Mouse (Mus musculus): ENCODE data around the gene Rpsa. TPM values are rescaled to one million over a fixed set of nuclear protein-coding genes. Genes with fewer than 3 reads are reported as not detected.

The Rpsa gene
- 1,195 and 1,310 TPM in 2 replicates for polyA plus RNA-seq (2012; rRNA removed)

DNA sequence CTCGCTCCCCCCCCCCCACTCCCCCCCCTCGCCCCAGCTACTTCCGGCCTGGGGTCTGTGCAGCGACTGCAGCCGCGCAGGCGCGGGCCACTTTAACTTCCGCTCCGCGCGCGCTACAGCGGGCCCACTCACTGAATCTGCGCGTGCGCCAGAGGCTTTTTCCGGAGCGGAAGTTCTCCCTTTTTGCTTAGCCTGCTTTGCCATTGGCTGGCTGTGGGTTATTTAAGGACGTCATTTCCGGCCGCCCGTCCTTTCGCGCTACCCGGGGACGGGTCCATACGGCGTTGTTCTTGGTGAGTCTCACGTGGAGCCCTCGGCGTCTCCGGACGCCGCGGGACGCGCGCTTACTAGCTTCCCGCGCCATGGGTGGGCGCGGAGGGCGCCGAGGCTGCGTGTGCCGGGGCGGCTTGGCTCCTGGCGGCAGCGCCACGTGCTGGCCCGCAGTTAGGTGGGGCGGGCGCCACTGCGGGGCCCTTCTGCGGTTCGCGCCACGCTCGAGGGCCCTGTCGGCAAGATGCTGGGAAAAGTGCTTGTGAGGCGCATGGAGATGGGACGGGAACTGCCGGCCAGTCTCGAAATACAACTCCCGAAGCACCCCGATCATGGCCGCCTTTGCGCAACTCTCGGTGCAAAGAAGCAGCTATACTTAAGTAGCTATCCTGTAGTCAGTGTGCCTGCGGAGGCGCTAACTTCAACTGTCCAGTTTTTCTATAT, at the start of gene Rpsa:
Gene Rpsa (plus strand): TSS at position 152 of the 714 bp plus-strand sequence.
- Histone ChIP-seq H3K4me1 (ENCODE audit: control insufficient read depth, insufficient read depth, low read length) (no peaks in the 10 kb centered on the region; the same call in 1 of the 2 replicates), H3K4me3 (ENCODE audit: insufficient read depth, low read depth, low read length) (peak within 1 kb of the TSS; percentile 66), H3K36me3 (ENCODE audit: control insufficient read depth, insufficient read depth, low read length) (peaks cover 2% of the 10 kb centered on the region), H3K27ac (ENCODE audit: insufficient read depth, low read depth, low read length) (peak within 1 kb of the TSS; percentile 82), H3K27me3 (replicated peaks; ENCODE audit: control insufficient read depth, insufficient read depth, low read length) (no peaks in the 10 kb centered on the region)
- peak; percentile 98 for DNase-seq
- TF ChIP-seq POLR2A (IDR thresholded peaks at IDR 0.05; ENCODE audit: low read depth, low read length) (peak; percentile 86), CTCF (conservative IDR thresholded peaks at IDR 0.05; ENCODE audit: insufficient read depth, insufficient read length, low read depth, low read length) (no peak)
- WGBS: under 1% methylated on average over 71 of the region's 72 CpGs

- H3K4me1 ChIP-seq (ENCODE audit: control insufficient read depth, insufficient read depth, low read length): no peaks in the 10 kb centered on the region
- no peak for TF ChIP-seq CTCF (conservative IDR thresholded peaks at IDR 0.05; ENCODE audit: insufficient read depth, insufficient read length, low read depth, low read length)
- TF ChIP-seq POLR2A (IDR thresholded peaks at IDR 0.05; ENCODE audit: low read depth, low read length): no peak
- no peak overlapping the region for H3K27ac ChIP-seq (ENCODE audit: insufficient read depth, low read depth, low read length)
- H3K4me3 ChIP-seq (ENCODE audit: insufficient read depth, low read depth, low read length): no peak overlapping the region
- H3K36me3 ChIP-seq (ENCODE audit: control insufficient read depth, insufficient read depth, low read length): no peaks in the 10 kb centered on the region
- no peaks in the 10 kb centered on the region for H3K27me3 ChIP-seq (replicated peaks; ENCODE audit: control insufficient read depth, insufficient read depth, low read length)
- DNase-seq: no peak
- 79% methylated on average over 3 of the region's 3 CpGs for WGBS
Measured at GRCm38 (mm10) chr9:120078241-120078640, 49.2 kb upstream of the Rpsa start.

DNA sequence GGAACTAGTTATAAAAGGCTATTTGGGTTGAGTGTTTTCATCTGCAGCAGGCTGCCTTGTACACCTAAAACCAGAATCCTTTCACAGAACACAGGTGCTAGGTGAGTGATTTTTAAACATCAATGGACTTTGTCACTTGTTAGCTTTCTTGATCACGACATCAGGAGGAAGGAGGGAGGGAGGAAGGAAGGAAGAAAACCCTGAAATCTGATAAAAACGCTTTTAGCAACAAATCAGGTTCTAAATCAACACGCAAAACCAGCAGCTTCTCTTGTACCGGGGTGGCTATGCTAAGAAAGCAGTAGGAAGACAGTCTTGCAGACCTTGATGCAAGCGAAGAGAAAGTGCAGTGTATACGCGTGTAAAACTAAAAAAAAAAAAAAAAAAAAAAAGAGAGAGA, 47.6 kb upstream of the Rpsa start:
- no peak for DNase-seq
- no peak overlapping the region for H3K4me3 ChIP-seq (ENCODE audit: insufficient read depth, low read depth, low read length)
- 66% methylated on average over 7 of the region's 7 CpGs for WGBS
- H3K4me1 ChIP-seq (ENCODE audit: control insufficient read depth, insufficient read depth, low read length): no peaks in the 10 kb centered on the region
- no peak overlapping the region for H3K27ac ChIP-seq (ENCODE audit: insufficient read depth, low read depth, low read length)
- no peaks in the 10 kb centered on the region for H3K27me3 ChIP-seq (replicated peaks; ENCODE audit: control insufficient read depth, insufficient read depth, low read length)
- no peaks in the 10 kb centered on the region for H3K36me3 ChIP-seq (ENCODE audit: control insufficient read depth, insufficient read depth, low read length)
- TF ChIP-seq CTCF (conservative IDR thresholded peaks at IDR 0.05; ENCODE audit: insufficient read depth, insufficient read length, low read depth, low read length): no peak
- TF ChIP-seq POLR2A (IDR thresholded peaks at IDR 0.05; ENCODE audit: low read depth, low read length): no peak

DNA sequence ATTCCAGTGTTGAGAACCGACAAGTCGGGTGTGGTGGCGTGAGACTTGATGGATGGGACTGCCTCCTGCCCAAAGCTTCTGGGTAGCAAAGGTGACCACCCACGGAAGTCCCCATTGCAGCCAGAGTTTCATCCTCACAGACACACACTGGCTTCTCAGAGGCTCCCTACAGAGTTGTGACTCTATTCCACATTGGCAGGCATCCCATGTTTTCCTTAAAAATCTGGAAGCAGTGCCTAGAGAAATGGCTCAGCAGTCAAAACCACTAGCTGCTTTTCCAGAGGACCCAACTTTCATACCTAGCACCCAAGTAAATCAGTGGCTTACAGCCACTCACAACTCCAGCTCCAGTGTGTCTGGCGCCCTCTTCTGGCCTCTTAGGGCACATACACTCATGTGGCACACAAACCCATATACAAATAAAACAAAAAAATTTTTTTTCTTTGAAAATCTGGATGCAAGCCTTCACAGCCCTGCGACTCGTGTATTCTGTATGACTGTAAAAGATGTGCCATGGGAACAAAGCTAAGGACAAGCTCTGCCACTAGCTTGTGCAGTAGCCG, 46.9 kb upstream of the Rpsa start:
- H3K4me3 ChIP-seq (ENCODE audit: insufficient read depth, low read depth, low read length): no peak overlapping the region
- DNase-seq: no peak
- H3K27ac ChIP-seq (ENCODE audit: insufficient read depth, low read depth, low read length): no peak overlapping the region
- H3K36me3 ChIP-seq (ENCODE audit: control insufficient read depth, insufficient read depth, low read length): no peaks in the 10 kb centered on the region
- 78% methylated on average over 8 of the region's 8 CpGs for WGBS
- no peaks in the 10 kb centered on the region for H3K27me3 ChIP-seq (replicated peaks; ENCODE audit: control insufficient read depth, insufficient read depth, low read length)
- H3K4me1 ChIP-seq (ENCODE audit: control insufficient read depth, insufficient read depth, low read length): no peaks in the 10 kb centered on the region
- TF ChIP-seq POLR2A (IDR thresholded peaks at IDR 0.05; ENCODE audit: low read depth, low read length) (no peak), CTCF (conservative IDR thresholded peaks at IDR 0.05; ENCODE audit: insufficient read depth, insufficient read length, low read depth, low read length) (no peak)

- no peak overlapping the region for H3K4me3 ChIP-seq (ENCODE audit: insufficient read depth, low read depth, low read length)
- no peaks in the 10 kb centered on the region for H3K4me1 ChIP-seq (ENCODE audit: control insufficient read depth, insufficient read depth, low read length)
- DNase-seq: no peak
- H3K27me3 ChIP-seq (replicated peaks; ENCODE audit: control insufficient read depth, insufficient read depth, low read length): no peaks in the 10 kb centered on the region
- 78% methylated on average over 6 of the region's 6 CpGs for WGBS
- no peak overlapping the region for H3K27ac ChIP-seq (ENCODE audit: insufficient read depth, low read depth, low read length)
- no peaks in the 10 kb centered on the region for H3K36me3 ChIP-seq (ENCODE audit: control insufficient read depth, insufficient read depth, low read length)
- TF ChIP-seq CTCF (conservative IDR thresholded peaks at IDR 0.05; ENCODE audit: insufficient read depth, insufficient read length, low read depth, low read length) (0 out of 2 replicates have a peak, but pooled peaks have one; percentile 16), POLR2A (IDR thresholded peaks at IDR 0.05; ENCODE audit: low read depth, low read length) (no peak)
Measured at GRCm38 (mm10) chr9:120081247-120081646, 46.2 kb upstream of the Rpsa start.

GRCm38 (mm10) chr9:120081967-120082366, 45.5 kb upstream of the Rpsa start:
- Histone ChIP-seq H3K27ac (ENCODE audit: insufficient read depth, low read depth, low read length) (no peak overlapping the region), H3K27me3 (replicated peaks; ENCODE audit: control insufficient read depth, insufficient read depth, low read length) (no peaks in the 10 kb centered on the region), H3K36me3 (ENCODE audit: control insufficient read depth, insufficient read depth, low read length) (no peaks in the 10 kb centered on the region), H3K4me1 (ENCODE audit: control insufficient read depth, insufficient read depth, low read length) (no peaks in the 10 kb centered on the region), H3K4me3 (ENCODE audit: insufficient read depth, low read depth, low read length) (no peak overlapping the region)
- WGBS: 69% methylated on average over 5 of the region's 5 CpGs
- TF ChIP-seq POLR2A (IDR thresholded peaks at IDR 0.05; ENCODE audit: low read depth, low read length) (no peak), CTCF (conservative IDR thresholded peaks at IDR 0.05; ENCODE audit: insufficient read depth, insufficient read length, low read depth, low read length) (no peak)
- no peak for DNase-seq

DNA sequence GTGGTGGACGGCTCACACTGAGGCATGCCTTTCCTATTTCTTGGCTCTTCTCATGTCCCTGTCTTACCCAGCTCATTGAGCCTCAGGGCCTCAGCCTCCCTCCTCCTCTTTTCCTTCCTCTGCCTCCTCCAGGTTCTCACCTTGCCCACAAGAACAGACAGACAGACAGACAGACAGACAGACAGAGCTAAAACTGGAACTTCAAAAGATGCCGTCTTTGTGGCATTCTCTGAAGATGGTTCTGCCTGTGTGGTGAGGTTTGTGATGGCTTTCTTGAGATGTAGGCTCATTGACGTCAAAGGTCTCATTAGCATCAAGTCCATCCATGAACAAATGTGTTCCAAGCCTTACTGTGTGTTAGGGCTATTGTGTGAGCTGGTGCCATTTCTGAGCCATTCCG, 44.8 kb upstream of the Rpsa start:
- no peaks in the 10 kb centered on the region for H3K36me3 ChIP-seq (ENCODE audit: control insufficient read depth, insufficient read depth, low read length)
- 80% methylated on average over 4 of the region's 4 CpGs for WGBS
- no peak overlapping the region for H3K27ac ChIP-seq (ENCODE audit: insufficient read depth, low read depth, low read length)
- TF ChIP-seq CTCF (conservative IDR thresholded peaks at IDR 0.05; ENCODE audit: insufficient read depth, insufficient read length, low read depth, low read length): no peak
- TF ChIP-seq POLR2A (IDR thresholded peaks at IDR 0.05; ENCODE audit: low read depth, low read length): no peak
- no peak overlapping the region for H3K4me3 ChIP-seq (ENCODE audit: insufficient read depth, low read depth, low read length)
- no peaks in the 10 kb centered on the region for H3K4me1 ChIP-seq (ENCODE audit: control insufficient read depth, insufficient read depth, low read length)
- H3K27me3 ChIP-seq (replicated peaks; ENCODE audit: control insufficient read depth, insufficient read depth, low read length): no peaks in the 10 kb centered on the region
- DNase-seq: no peak

Measured in kidney, adult 2 months (tissue).